Mouse (Mus musculus): ENCODE data around the gene Zfp1. TPM values are rescaled to one million over a fixed set of nuclear protein-coding genes. Genes with fewer than 3 reads are reported as not detected.

Zfp1 gene
- polyA plus RNA-seq, 1 experiment from 2014 or later, result 25.5 TPM

DNA sequence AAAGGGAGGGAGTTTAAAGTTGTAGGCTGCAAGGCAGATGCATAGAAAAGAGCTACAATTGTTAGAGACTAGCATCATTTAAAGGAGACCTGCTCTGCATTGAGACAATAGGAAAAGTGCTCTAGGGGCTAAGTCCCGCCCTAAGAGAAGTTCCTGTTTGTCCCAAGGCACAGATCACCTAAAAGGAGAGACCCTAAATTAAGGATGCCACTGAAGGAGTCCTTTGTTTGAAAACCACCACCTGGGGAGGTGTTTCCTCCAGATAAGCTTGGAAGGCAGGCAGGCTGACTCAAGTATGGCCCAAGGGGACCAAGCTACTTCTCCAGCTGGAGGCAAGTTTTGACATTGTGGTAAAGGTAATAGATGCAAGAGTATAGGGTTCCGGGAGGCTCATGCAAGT is 5.6 kb downstream of the Zfp1 start:
- WGBS, result 64% methylated on average over 2 of the region's 2 CpGs
- Histone ChIP-seq H3K27me3 (replicated peaks; ENCODE audit: control insufficient read depth, insufficient read depth, low read length) (no peaks in the 10 kb centered on the region), H3K9ac (ENCODE audit: low read depth, low read length) (no peak overlapping the region), H3K27ac (ENCODE audit: low read depth, low read length) (no peak overlapping the region), H3K4me2 (ENCODE audit: low read length) (no peak overlapping the region), H3K4me1 (ENCODE audit: control insufficient read depth, insufficient read depth, low read depth, low read length) (no peaks in the 10 kb centered on the region), H3K36me3 (ENCODE audit: control insufficient read depth, insufficient read depth, low read length) (no peaks in the 10 kb centered on the region), H3K9me3 (ENCODE audit: control insufficient read depth, low read length) (no peaks in the 10 kb centered on the region), H3K4me3 (ENCODE audit: low read length) (no peak overlapping the region)
- ATAC-seq, result no peak

DNA sequence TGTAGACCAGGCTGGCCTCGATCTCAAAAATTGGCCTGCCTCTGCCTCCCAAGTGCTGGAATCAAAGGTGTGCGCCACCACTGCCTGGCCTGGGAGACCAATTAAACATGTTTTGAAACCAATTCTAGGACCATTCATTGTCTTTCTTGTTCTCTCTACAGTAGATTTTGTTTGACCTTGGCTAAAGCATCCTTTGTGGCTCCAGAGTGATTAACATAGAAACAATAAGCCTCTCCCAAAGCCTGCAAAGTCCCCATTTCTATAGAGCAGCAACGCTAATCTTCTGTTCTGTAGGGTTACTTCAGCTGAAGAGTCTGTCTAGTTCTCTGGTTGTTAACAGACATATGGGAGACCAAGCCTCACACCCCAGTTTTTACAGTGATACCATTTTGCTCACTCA is 7.5 kb downstream of the Zfp1 start:
- Histone ChIP-seq H3K4me1 (ENCODE audit: control insufficient read depth, insufficient read depth, low read depth, low read length) (no peaks in the 10 kb centered on the region), H3K27ac (ENCODE audit: low read depth, low read length) (no peak overlapping the region), H3K27me3 (replicated peaks; ENCODE audit: control insufficient read depth, insufficient read depth, low read length) (no peaks in the 10 kb centered on the region), H3K36me3 (ENCODE audit: control insufficient read depth, insufficient read depth, low read length) (no peaks in the 10 kb centered on the region), H3K4me3 (ENCODE audit: low read length) (no peak overlapping the region), H3K9ac (ENCODE audit: low read depth, low read length) (no peak overlapping the region), H3K4me2 (ENCODE audit: low read length) (no peak overlapping the region), H3K9me3 (ENCODE audit: control insufficient read depth, low read length) (no peaks in the 10 kb centered on the region)
- no peak for ATAC-seq
- WGBS, result 73% methylated on average over 3 of the region's 3 CpGs

DNA sequence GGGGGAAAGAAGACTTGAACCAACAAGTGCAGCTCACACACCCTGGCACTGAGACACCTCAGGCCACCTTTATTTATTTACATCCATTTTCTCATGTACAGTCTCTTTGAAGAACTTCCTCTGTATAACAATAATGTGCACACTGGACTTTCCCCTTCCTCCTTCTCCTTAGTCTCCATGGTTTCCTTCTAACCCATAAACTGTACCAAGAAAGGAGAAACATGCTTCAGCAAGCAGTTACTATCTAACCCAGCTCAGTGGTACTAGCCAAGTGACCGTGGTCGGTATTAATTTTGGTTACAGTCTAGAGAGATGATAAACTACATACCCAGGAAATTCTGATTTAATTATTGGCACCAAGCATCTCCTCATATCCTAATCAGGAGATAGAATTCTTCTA is 10.3 kb downstream of the Zfp1 start:
- WGBS, result 96% methylated on average over 2 of the region's 2 CpGs
- Histone ChIP-seq H3K4me1 (ENCODE audit: control insufficient read depth, insufficient read depth, low read depth, low read length) (no peaks in the 10 kb centered on the region), H3K4me3 (ENCODE audit: low read length) (no peak overlapping the region), H3K36me3 (ENCODE audit: control insufficient read depth, insufficient read depth, low read length) (no peaks in the 10 kb centered on the region), H3K9me3 (ENCODE audit: control insufficient read depth, low read length) (no peaks in the 10 kb centered on the region), H3K27ac (ENCODE audit: low read depth, low read length) (no peak overlapping the region), H3K4me2 (ENCODE audit: low read length) (no peak overlapping the region), H3K27me3 (replicated peaks; ENCODE audit: control insufficient read depth, insufficient read depth, low read length) (no peaks in the 10 kb centered on the region), H3K9ac (ENCODE audit: low read depth, low read length) (no peak overlapping the region)
- ATAC-seq, result no peak

DNA sequence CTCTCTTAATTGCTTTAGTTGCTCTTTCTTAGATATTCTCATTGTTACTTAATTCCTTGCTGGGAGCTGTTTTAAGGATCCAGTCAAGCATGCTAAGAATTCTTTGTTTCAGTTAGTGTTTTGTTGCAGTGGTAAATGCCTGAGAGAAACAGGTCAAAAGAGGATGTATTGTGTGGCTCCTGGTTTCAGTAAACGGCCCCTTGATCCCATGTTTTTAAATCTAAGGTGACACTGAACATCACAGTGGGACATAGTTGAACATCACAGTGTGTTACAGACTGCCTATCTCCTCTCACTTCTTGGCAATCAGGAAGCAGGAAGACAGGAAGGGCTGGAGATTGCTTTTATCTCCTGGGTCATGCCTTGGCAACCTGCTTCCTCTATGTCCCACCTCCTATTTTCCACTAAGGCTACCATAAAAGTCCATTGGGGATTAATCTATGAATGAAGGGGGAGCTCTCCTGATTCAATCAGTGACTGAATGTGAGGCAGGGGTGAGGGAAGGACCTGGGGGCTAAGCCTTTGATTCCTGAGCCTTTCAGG is 14.2 kb downstream of the Zfp1 start:
- 13% methylated on average over 1 of the region's 1 CpGs for WGBS
- ATAC-seq, result no peak
- no peaks in the 10 kb centered on the region for H3K27me3 ChIP-seq (replicated peaks; ENCODE audit: control insufficient read depth, insufficient read depth, low read length)

DNA sequence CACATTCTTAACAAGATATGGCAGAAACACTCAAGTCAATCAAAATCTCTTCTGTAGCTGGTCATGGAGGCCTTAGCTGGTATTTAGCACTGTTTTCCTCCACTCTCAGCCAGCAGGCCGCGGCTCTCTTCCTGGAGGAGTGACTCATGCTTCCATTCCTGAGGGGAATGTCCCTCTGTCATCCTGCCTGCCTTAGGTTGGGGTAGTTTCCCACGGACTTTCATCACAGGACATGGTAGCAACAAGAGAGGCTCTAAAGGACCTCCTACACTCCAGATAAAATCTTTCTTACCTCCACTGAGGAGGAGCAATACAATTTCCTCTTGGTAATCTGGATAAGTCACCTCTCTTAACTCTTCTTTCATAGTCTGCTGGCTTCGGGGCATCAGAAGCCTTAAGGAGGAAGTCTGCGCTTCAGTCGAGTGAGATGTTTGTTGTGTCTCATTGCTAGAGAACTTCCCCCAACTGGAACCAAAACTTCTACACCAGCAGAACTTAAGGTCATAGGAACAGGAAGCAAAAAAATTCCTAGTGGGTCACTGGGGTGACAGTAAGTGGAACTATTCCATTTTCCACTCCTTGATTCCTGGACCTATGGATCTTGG is 15.7 kb downstream of the Zfp1 start:
- H3K4me3 ChIP-seq (ENCODE audit: low read length), result no peak overlapping the region
- H3K4me1 ChIP-seq (ENCODE audit: control insufficient read depth, insufficient read depth, low read depth, low read length), result no peaks in the 10 kb centered on the region
- ATAC-seq, result no peak
- H3K27ac ChIP-seq (ENCODE audit: low read depth, low read length), result no peak overlapping the region
- no peaks in the 10 kb centered on the region for H3K27me3 ChIP-seq (replicated peaks; ENCODE audit: control insufficient read depth, insufficient read depth, low read length)
- H3K4me2 ChIP-seq (ENCODE audit: low read length), result no peak overlapping the region
- WGBS, result 91% methylated on average over 6 of the region's 6 CpGs
- H3K9me3 ChIP-seq (ENCODE audit: control insufficient read depth, low read length), result no peaks in the 10 kb centered on the region
- 0 out of 2 replicates have a peak, but pooled peaks cover 6% of the 10 kb centered on the region for H3K36me3 ChIP-seq (ENCODE audit: control insufficient read depth, insufficient read depth, low read length)
- H3K9ac ChIP-seq (ENCODE audit: low read depth, low read length), result no peak overlapping the region

More for the DNA sequence above, 14.2 kb downstream of the Zfp1 start:
- Histone ChIP-seq H3K4me1 (ENCODE audit: control insufficient read depth, insufficient read depth, low read depth, low read length) (no peaks in the 10 kb centered on the region), H3K4me2 (ENCODE audit: low read length) (no peak overlapping the region), H3K9me3 (ENCODE audit: control insufficient read depth, low read length) (no peaks in the 10 kb centered on the region), H3K27ac (ENCODE audit: low read depth, low read length) (no peak overlapping the region), H3K4me3 (ENCODE audit: low read length) (no peak overlapping the region), H3K36me3 (ENCODE audit: control insufficient read depth, insufficient read depth, low read length) (0 out of 2 replicates have a peak, but pooled peaks cover 6% of the 10 kb centered on the region), H3K9ac (ENCODE audit: low read depth, low read length) (no peak overlapping the region)

DNA sequence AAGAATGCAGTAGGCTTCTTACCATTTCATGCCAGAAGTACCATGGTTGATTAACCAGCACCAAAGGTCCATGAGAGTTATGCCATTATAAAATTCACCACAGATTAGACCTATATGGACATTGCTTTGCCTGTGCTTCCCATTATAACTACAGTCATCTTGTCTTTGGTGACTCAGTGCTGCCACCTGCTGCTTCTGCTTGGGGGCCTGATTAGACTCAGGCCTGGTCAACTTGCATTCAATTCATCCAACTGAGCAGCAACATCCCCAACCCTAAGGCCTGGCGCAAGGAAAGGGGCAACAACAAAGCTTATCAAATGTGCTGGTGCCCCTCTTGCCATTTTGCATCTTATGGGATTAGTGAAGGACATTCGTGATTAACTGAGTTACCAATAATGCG is 19.3 kb downstream of the Zfp1 start:
- no peak overlapping the region for H3K27ac ChIP-seq (ENCODE audit: low read depth, low read length)
- 0 out of 2 replicates have a peak, but pooled peaks have one; percentile 61 for ATAC-seq
- H3K27me3 ChIP-seq (replicated peaks; ENCODE audit: control insufficient read depth, insufficient read depth, low read length), result no peaks in the 10 kb centered on the region
- 0 out of 2 replicates have a peak, but pooled peaks cover 6% of the 10 kb centered on the region for H3K36me3 ChIP-seq (ENCODE audit: control insufficient read depth, insufficient read depth, low read length)
- no peaks in the 10 kb centered on the region for H3K4me1 ChIP-seq (ENCODE audit: control insufficient read depth, insufficient read depth, low read depth, low read length)
- no peak overlapping the region for H3K9ac ChIP-seq (ENCODE audit: low read depth, low read length)
- H3K4me2 ChIP-seq (ENCODE audit: low read length), result no peak overlapping the region
- H3K4me3 ChIP-seq (ENCODE audit: low read length), result no peak overlapping the region
- no peaks in the 10 kb centered on the region for H3K9me3 ChIP-seq (ENCODE audit: control insufficient read depth, low read length)
- 93% methylated on average over 3 of the region's 3 CpGs for WGBS

DNA sequence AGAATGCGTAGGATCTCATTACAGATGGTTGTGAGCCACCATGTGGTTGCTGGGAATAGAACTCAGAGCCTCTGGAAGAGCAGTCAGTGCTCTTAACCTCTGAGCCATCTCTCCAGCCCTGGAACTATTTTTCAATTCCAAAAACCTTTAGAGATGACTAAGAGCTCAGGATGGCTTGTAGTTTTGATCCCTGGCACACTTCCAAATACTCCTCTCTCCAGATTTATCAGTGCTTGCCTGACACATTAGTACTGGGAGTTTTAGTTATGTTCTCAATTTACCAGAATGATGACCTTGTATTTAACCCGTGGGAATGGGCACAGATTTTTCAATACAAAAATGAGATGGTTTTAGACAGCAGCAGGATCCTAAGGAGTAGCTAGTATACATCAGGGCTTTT is 23.6 kb downstream of the Zfp1 start:
- Histone ChIP-seq H3K9ac (ENCODE audit: low read depth, low read length) (no peak overlapping the region), H3K27ac (ENCODE audit: low read depth, low read length) (no peak overlapping the region), H3K27me3 (replicated peaks; ENCODE audit: control insufficient read depth, insufficient read depth, low read length) (no peaks in the 10 kb centered on the region), H3K4me2 (ENCODE audit: low read length) (no peak overlapping the region), H3K4me3 (ENCODE audit: low read length) (no peak overlapping the region), H3K9me3 (ENCODE audit: control insufficient read depth, low read length) (no peaks in the 10 kb centered on the region), H3K4me1 (ENCODE audit: control insufficient read depth, insufficient read depth, low read depth, low read length) (no peaks in the 10 kb centered on the region), H3K36me3 (ENCODE audit: control insufficient read depth, insufficient read depth, low read length) (peaks cover 23% of the 10 kb centered on the region)
- ATAC-seq, result no peak
- 94% methylated on average over 2 of the region's 2 CpGs for WGBS

DNA sequence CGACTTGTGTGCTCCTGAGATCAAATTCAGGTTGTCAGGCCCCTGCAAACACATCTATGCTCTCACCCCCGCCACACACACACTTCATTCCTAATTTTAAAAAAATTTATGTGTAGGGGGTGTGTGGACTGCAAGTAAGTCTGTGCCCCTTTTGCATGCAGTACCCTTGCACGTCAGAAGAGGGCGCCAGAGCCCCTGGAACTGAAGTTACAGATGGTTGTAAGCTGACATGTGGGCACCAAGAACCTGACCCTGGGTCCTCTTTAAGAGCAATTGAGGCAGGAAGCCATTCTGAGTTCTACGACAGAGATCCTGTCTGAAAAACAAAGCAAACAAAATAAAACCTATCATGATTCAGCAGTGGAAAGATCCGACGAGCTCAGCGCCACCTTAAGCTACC is 33.0 kb downstream of the Zfp1 start:
- 80% methylated on average over 8 of the region's 8 CpGs for WGBS

DNA sequence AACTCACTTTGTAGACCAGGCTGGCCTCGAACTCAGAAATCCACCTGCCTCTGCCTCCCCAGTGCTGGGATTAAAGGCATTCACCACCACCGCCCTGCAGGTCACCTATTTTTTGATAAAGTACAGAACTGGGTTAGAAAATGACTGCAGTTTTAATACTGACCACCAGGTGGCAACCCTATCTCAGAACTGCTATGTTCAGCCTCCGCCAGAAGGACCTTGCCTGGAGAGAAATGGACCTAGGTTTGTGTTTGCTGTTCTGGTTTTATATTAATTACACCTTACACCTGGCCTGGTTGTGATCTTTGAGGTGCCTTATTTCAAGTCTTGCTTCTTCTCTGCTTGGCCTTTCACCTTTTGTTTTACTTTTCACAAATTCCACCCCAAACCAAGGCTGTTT is 34.9 kb downstream of the Zfp1 start:
- no peaks in the 10 kb centered on the region for H3K9me3 ChIP-seq (ENCODE audit: control insufficient read depth, low read length)
- no peaks in the 10 kb centered on the region for H3K4me1 ChIP-seq (ENCODE audit: control insufficient read depth, insufficient read depth, low read depth, low read length)
- no peak overlapping the region for H3K27ac ChIP-seq (ENCODE audit: low read depth, low read length)
- H3K4me2 ChIP-seq (ENCODE audit: low read length), result no peak overlapping the region
- no peaks in the 10 kb centered on the region for H3K36me3 ChIP-seq (ENCODE audit: control insufficient read depth, insufficient read depth, low read length)
- ATAC-seq, result no peak
- 29% methylated on average over 3 of the region's 3 CpGs for WGBS
- H3K4me3 ChIP-seq (ENCODE audit: low read length), result no peak overlapping the region
- H3K9ac ChIP-seq (ENCODE audit: low read depth, low read length), result no peak overlapping the region
- H3K27me3 ChIP-seq (replicated peaks; ENCODE audit: control insufficient read depth, insufficient read depth, low read length), result no peaks in the 10 kb centered on the region

More for the DNA sequence above, 33.0 kb downstream of the Zfp1 start:
- ATAC-seq, result no peak
- no peaks in the 10 kb centered on the region for H3K27me3 ChIP-seq (replicated peaks; ENCODE audit: control insufficient read depth, insufficient read depth, low read length)
- H3K4me2 ChIP-seq (ENCODE audit: low read length), result no peak overlapping the region
- H3K27ac ChIP-seq (ENCODE audit: low read depth, low read length), result no peak overlapping the region
- H3K4me1 ChIP-seq (ENCODE audit: control insufficient read depth, insufficient read depth, low read depth, low read length), result no peaks in the 10 kb centered on the region
- H3K9ac ChIP-seq (ENCODE audit: low read depth, low read length), result no peak overlapping the region
- no peak overlapping the region for H3K4me3 ChIP-seq (ENCODE audit: low read length)
- 0 out of 2 replicates have a peak, but pooled peaks cover 2% of the 10 kb centered on the region for H3K36me3 ChIP-seq (ENCODE audit: control insufficient read depth, insufficient read depth, low read length)
- no peaks in the 10 kb centered on the region for H3K9me3 ChIP-seq (ENCODE audit: control insufficient read depth, low read length)

Data from hindbrain, embryonic 16.5 days (tissue).